Mouse (Mus musculus) cortical plate, adult 2 months (tissue): ENCODE measurements around the gene Ints14.

Experiments used
- CTCF ChIP-seq: fragments of 200-500 bp; IDR thresholded peaks from 2 replicates; pipeline ENCODE4 v1.5.1; 2011; ENCODE audit warnings: mild to moderate bottlenecking, control low read depth, low read length; ENCODE audit not compliant: insufficient read depth; ENCODE audit errors: extremely low read depth
- POLR2A ChIP-seq: fragments of 200-500 bp; IDR thresholded peaks from 2 replicates; pipeline ENCODE4 v1.6.1; 2011; ENCODE audit warnings: mild to moderate bottlenecking, low read length, control low read depth; ENCODE audit not compliant: insufficient read depth; ENCODE audit errors: extremely low read depth

GRCm38 (mm10) chr9:64914629-64915028 is 46.1 kb upstream of the Ints14 start:
- TF ChIP-seq POLR2A (no peak), CTCF (no peak)
